Mouse (Mus musculus): ENCODE measurements at regions not wholly inside any gene's neighbourhood (a gene's known extent, or its start where the extent isn't known, plus 50 kb on each side); places are given as distances from the start of the nearest gene placed in this dataset.
A peak's percentile ranks its signal among the peaks of the same experiment; 100 is the strongest.

- ATAC-seq (replicated peaks; ENCODE audit: poor library complexity): no peak
These were observed 150.4 kb downstream of the Cpe start for GRCm38 (mm10) chr8:64542501-64542900.

GRCm38 (mm10) chr8:64539846-64540472 lies 152.9 kb downstream of the Cpe start:
- no peak for ATAC-seq (replicated peaks; ENCODE audit: poor library complexity)

GRCm38 (mm10) chr8:64531780-64532179 lies 161.1 kb downstream of the Cpe start:
- 0 out of 2 replicates have a peak, but pooled peaks have one; percentile 37 for ATAC-seq (replicated peaks; ENCODE audit: poor library complexity)

GRCm38 (mm10) chr8:64522441-64523102 lies 170.3 kb downstream of the Cpe start:
- no peak for ATAC-seq (replicated peaks; ENCODE audit: poor library complexity)

GRCm38 (mm10) chr8:64519650-64520049 lies 173.2 kb downstream of the Cpe start:
- ATAC-seq (replicated peaks; ENCODE audit: poor library complexity): no peak

- ATAC-seq (replicated peaks; ENCODE audit: poor library complexity): no peak
These were observed 176.9 kb downstream of the Cpe start for GRCm38 (mm10) chr8:64515923-64516322.

GRCm38 (mm10) chr8:64497281-64498060 lies 195.4 kb downstream of the Cpe start:
- no peak for ATAC-seq (replicated peaks; ENCODE audit: poor library complexity)

- ATAC-seq (replicated peaks; ENCODE audit: poor library complexity): no peak
These were observed 196.3 kb downstream of the Cpe start for GRCm38 (mm10) chr8:64496333-64497213.

- ATAC-seq (replicated peaks; ENCODE audit: poor library complexity): no peak
These were observed 201.3 kb downstream of the Cpe start for GRCm38 (mm10) chr8:64491561-64491960.

- ATAC-seq (replicated peaks; ENCODE audit: poor library complexity): no peak
These were observed 204.8 kb downstream of the Cpe start for GRCm38 (mm10) chr8:64488057-64488456.

- ATAC-seq (replicated peaks; ENCODE audit: poor library complexity): no peak
These were observed 219.6 kb downstream of the Cpe start for GRCm38 (mm10) chr8:64473276-64473675.

- ATAC-seq (replicated peaks; ENCODE audit: poor library complexity): no peak
These were observed 220.0 kb downstream of the Cpe start for GRCm38 (mm10) chr8:64472801-64473270.

- ATAC-seq (replicated peaks; ENCODE audit: poor library complexity): no peak
These were observed 231.7 kb downstream of the Cpe start for GRCm38 (mm10) chr8:64461136-64461535.

GRCm38 (mm10) chr8:64456970-64457369 lies 235.9 kb downstream of the Cpe start:
- ATAC-seq (replicated peaks; ENCODE audit: poor library complexity): no peak

GRCm38 (mm10) chr8:64454736-64455135 lies 238.1 kb downstream of the Cpe start:
- ATAC-seq (replicated peaks; ENCODE audit: poor library complexity): no peak

GRCm38 (mm10) chr8:64445366-64445765 lies 239.3 kb upstream of the Tll1 start:
- ATAC-seq (replicated peaks; ENCODE audit: poor library complexity): no peak

GRCm38 (mm10) chr8:64444429-64444828 lies 238.4 kb upstream of the Tll1 start:
- ATAC-seq (replicated peaks; ENCODE audit: poor library complexity): no peak

- ATAC-seq (replicated peaks; ENCODE audit: poor library complexity): no peak
These were observed 232.4 kb upstream of the Tll1 start for GRCm38 (mm10) chr8:64438489-64438888.

GRCm38 (mm10) chr8:64434648-64435047 lies 228.6 kb upstream of the Tll1 start:
- no peak for ATAC-seq (replicated peaks; ENCODE audit: poor library complexity)

GRCm38 (mm10) chr8:64422850-64423214 lies 216.8 kb upstream of the Tll1 start:
- ATAC-seq (replicated peaks; ENCODE audit: poor library complexity): no peak

Measured in megakaryocyte progenitor cell, adult 5-6 weeks (primary cell).